In the genomic region with DNA sequence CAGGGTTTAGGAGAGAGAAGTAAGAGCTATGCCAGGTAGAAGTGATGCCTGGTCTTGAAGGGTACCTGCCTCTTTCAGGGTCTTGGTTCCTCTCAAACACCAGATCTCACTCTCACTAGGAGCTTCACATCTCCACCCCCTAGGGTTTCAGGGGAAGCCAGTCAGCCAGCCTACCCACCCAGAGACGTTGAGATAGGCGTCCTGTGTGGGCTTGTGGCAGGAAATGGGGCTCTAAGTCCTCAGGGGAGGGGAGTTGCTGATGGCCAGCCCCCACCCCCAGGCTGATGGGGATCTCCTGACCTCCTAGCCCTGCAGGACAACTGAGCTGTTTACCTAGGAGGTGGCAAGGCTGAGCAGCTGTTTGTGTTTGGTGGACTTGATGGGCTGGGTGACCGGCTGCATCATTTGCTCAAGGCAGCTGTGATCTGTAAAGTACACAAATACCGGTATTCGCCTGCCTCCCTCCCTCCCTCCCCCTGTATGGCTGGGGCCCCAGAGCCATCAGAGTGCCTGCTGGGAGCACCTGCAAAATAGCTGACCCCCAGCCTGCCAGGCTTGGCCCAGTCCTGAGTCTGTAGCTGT, we compare ENCODE assay signal across 14 mouse cellular contexts. TPM values are rescaled to one million over a fixed set of nuclear protein-coding genes. Genes with fewer than 3 reads are reported as not detected.
A peak's percentile ranks its signal among the peaks of the same experiment; 100 is the strongest.
DNase-seq lines count a peak whose midpoint lies in the region; ATAC-seq and TF ChIP-seq lines count a peak whose summit lies in the region.
"Had no signal": no experiment of that assay in that cellular context is flagged by ENCODE, and none has a peak within 500 bp of the region (broad histone marks: within the 10 kb centered on the region; RNA-seq: fewer than 3 reads in every experiment).

No protein-coding gene starts in this region.

- H3K27ac ChIP-seq in heart, embryonic 10.5 days, result 0 out of 2 replicates have a peak overlapping the region, but pooled peaks have one; percentile 30
- H3K27ac ChIP-seq in MEL (ENCODE audit: control insufficient read depth, low read depth, low read length), result peak overlapping the region; percentile 55; the same call in 1 of the 2 replicates
- H3K27ac ChIP-seq in liver, embryonic 12.5 days, result no peak overlapping the region
- no peak overlapping the region for H3K27ac ChIP-seq in forebrain, postnatal 0 days (ENCODE audit: low read depth, low read length)
- H3K27ac ChIP-seq: hindbrain, embryonic 14.5 days had no signal

- TF ChIP-seq RAD21 in MEL (IDR thresholded peaks at IDR 0.05; ENCODE audit: low read depth, low read length), result no peak

- peak overlapping the region; percentile 41 for H3K9ac ChIP-seq in MEL (ENCODE audit: control insufficient read depth, low read depth, low read length, poor library complexity, severe bottlenecking)
- peak overlapping the region; percentile 28 for H3K9ac ChIP-seq in liver, embryonic 12.5 days
- H3K9ac ChIP-seq in forebrain, postnatal 0 days, result no peak overlapping the region
- H3K9ac ChIP-seq: hindbrain, embryonic 14.5 days had no signal

- no peak for ATAC-seq in liver, embryonic 12.5 days
- ATAC-seq in forebrain, postnatal 0 days, result no peak
- ATAC-seq: forebrain, embryonic 16.5 days had no signal

- H3K36me3 ChIP-seq in heart, embryonic 10.5 days, result no peaks in the 10 kb centered on the region
- peaks cover 0 to 27% of the 10 kb centered on the region in 2 experiments; a peak in 2 of 4 replicates for H3K36me3 ChIP-seq in MEL (ENCODE audit: control insufficient read depth in 1 of 2, insufficient read depth in 2 of 2, low read length in 2 of 2)
- H3K36me3 ChIP-seq in liver, embryonic 12.5 days, result no peaks in the 10 kb centered on the region
- H3K36me3 ChIP-seq in forebrain, postnatal 0 days (ENCODE audit: insufficient read depth), result no peaks in the 10 kb centered on the region

- no peak overlapping the region for H3K4me3 ChIP-seq in heart, embryonic 10.5 days
- peak overlapping the region; percentile 23 to 75 for H3K4me3 ChIP-seq in MEL (ENCODE audit: control insufficient read depth in 1 of 2, insufficient read depth in 1 of 2, low read depth in 2 of 2, low read length in 2 of 2)
- H3K4me3 ChIP-seq in liver, embryonic 12.5 days, result peak overlapping the region; percentile 38
- no peak overlapping the region for H3K4me3 ChIP-seq in forebrain, postnatal 0 days (ENCODE audit: low read depth, low read length)
- H3K4me3 ChIP-seq: myocyte had no signal

- 6% methylated on average over 5 of the region's 5 CpGs for WGBS in heart, embryonic 10.5 days
- WGBS in liver, embryonic 12.5 days (ENCODE audit: insufficient replicate concordance), result 1% methylated on average over 5 of the region's 5 CpGs
- 27% methylated on average over 5 of the region's 5 CpGs for WGBS in forebrain, postnatal 0 days

- no peak for DNase-seq in heart, embryonic 10.5 days (ENCODE audit: low spot score)
- no peak for DNase-seq in heart, postnatal 36 days
- DNase-seq in MEL (ENCODE audit: low read depth, low spot score), result peak; percentile 72
- DNase-seq in thymus, postnatal 14 days, result peak; percentile 77
- DNase-seq in forebrain, postnatal 0 days, result no peak
- no peak for DNase-seq in kidney, postnatal 14 days
- DNase-seq: adrenal gland, postnatal 10 days; lung, postnatal 14 days; right cerebral cortex, postnatal 14 days had no signal

- peaks cover 62% of the 10 kb centered on the region for H3K27me3 ChIP-seq in heart, embryonic 10.5 days (ENCODE audit: insufficient read depth, poor library complexity, severe bottlenecking)
- no peaks in the 10 kb centered on the region; a peak in 1 of 4 replicates for H3K27me3 ChIP-seq in MEL (ENCODE audit: control insufficient read depth in 1 of 2, insufficient read depth in 2 of 2, low read length in 2 of 2)
- H3K27me3 ChIP-seq in liver, embryonic 12.5 days (replicated peaks), result peaks cover 47% of the 10 kb centered on the region
- peaks cover 15% of the 10 kb centered on the region for H3K27me3 ChIP-seq in forebrain, postnatal 0 days (ENCODE audit: insufficient read depth, low read length)

- peaks cover 53% of the 10 kb centered on the region for H3K4me1 ChIP-seq in heart, embryonic 10.5 days
- H3K4me1 ChIP-seq in MEL (ENCODE audit: control insufficient read depth in 1 of 2, insufficient read depth in 2 of 2, low read length in 2 of 2), result peaks cover 15 to 44% of the 10 kb centered on the region in 2 experiments
- peaks cover 59% of the 10 kb centered on the region for H3K4me1 ChIP-seq in liver, embryonic 12.5 days
- H3K4me1 ChIP-seq in forebrain, postnatal 0 days (ENCODE audit: insufficient read depth), result no peaks in the 10 kb centered on the region

- peak in 1 of 2 experiments; percentile 50; a peak in 2 of 4 replicates for TF ChIP-seq POLR2A in MEL (IDR thresholded peaks at IDR 0.05; ENCODE audit: control insufficient read depth in 1 of 2, insufficient read depth in 1 of 2, low read depth in 1 of 2, low read length in 2 of 2, poor library complexity in 1 of 2)

- no peak for TF ChIP-seq CTCF in MEL (IDR thresholded peaks at IDR 0.05 in 2 of 3, conservative IDR thresholded peaks at IDR 0.05 in 1 of 3; ENCODE audit: control insufficient read depth in 1 of 3, insufficient read depth in 1 of 3, low read depth in 2 of 3, low read length in 3 of 3, poor library complexity in 1 of 3, severe bottlenecking in 1 of 3)
- no peak for TF ChIP-seq CTCF in forebrain, postnatal 0 days (IDR thresholded peaks at IDR 0.05; ENCODE audit: low read depth)

- no peaks in the 10 kb centered on the region for H3K79me2 ChIP-seq in MEL (ENCODE audit: control insufficient read depth, insufficient read depth, low read length, poor library complexity)

- intact Hi-C loops in heart, postnatal 36 days (cut with DNase I), result no loop called here

- peak overlapping the region; percentile 65 for H3K4me2 ChIP-seq in liver, embryonic 12.5 days
- H3K4me2 ChIP-seq in forebrain, postnatal 0 days (ENCODE audit: low read depth), result no peak overlapping the region
- H3K4me2 ChIP-seq: hindbrain, embryonic 14.5 days; midbrain, embryonic 11.5 days had no signal

- TF ChIP-seq EP300 in MEL (IDR thresholded peaks at IDR 0.05; ENCODE audit: low read depth in 1 of 2, low read length in 2 of 2), result peak; percentile 61 to 77

- no peaks in the 10 kb centered on the region for H3K9me3 ChIP-seq in heart, embryonic 10.5 days
- no peaks in the 10 kb centered on the region for H3K9me3 ChIP-seq in MEL (replicated peaks; ENCODE audit: insufficient read depth, low read length)
- H3K9me3 ChIP-seq in liver, embryonic 12.5 days (replicated peaks), result no peaks in the 10 kb centered on the region
- no peaks in the 10 kb centered on the region for H3K9me3 ChIP-seq in forebrain, postnatal 0 days (ENCODE audit: low read length)

TF ChIP-seq in MEL, 35 proteins besides CTCF, POLR2A, EP300 and RAD21 (continues in another document):
- TF ChIP-seq TCF12 (IDR thresholded peaks at IDR 0.05; ENCODE audit: low read depth, low read length) (0 out of 2 replicates have a peak, but pooled peaks have one; percentile 40), GATA1 (IDR thresholded peaks at IDR 0.05; ENCODE audit: low read depth, low read length) (peak; percentile 18; the same call in 1 of the 2 replicates), ZKSCAN1 (IDR thresholded peaks at IDR 0.05; ENCODE audit: low read depth, low read length) (no peak), MEF2A (IDR thresholded peaks at IDR 0.05; ENCODE audit: extremely low read depth, insufficient replicate concordance, low read depth, low read length, poor library complexity, severe bottlenecking) (no peak), USF1 (IDR thresholded peaks at IDR 0.05; ENCODE audit: low read depth, low read length) (no peak)

RNA-seq across cellular contexts. Expression of gene Slc9a3r1, which starts 8.0 kb away (rescaled TPM):
- polyA plus RNA-seq in heart, embryonic 10.5 days (2016; fragmentation: Nextera tagmentation; extraction: Ambion mirVana), result 29.5 and 74.6 TPM in 2 replicates
- 10 to 100 TPM in 1 of 2 experiments, 1 to 10 TPM in 1; 9.9 to 10.5 TPM for total RNA-seq in heart, postnatal 36 days (2021)
- 124 and 127 TPM in 2 replicates for total RNA-seq in MEL (2012; rRNA removed)
- polyA plus RNA-seq in MEL (2012; ENCODE audit: insufficient read depth in 1 of 2, insufficient read length in 2 of 2, low read depth in 1 of 2, low replicate concordance in 2 of 2, missing spikeins in 1 of 2), result 100 to 1,000 TPM in 1 of 2 experiments, not detected in 1; 112 TPM
- polyA plus RNA-seq in liver, embryonic 12.5 days (2016; fragmentation: Nextera tagmentation; extraction: Ambion mirVana), result 74.5 and 75.7 TPM in 2 replicates
- total RNA-seq in forebrain, postnatal 0 days (2014; rRNA removed), result 44.2 and 48.5 TPM in 2 replicates
- polyA plus RNA-seq in forebrain, postnatal 0 days (2015; fragmentation: Nextera tagmentation; extraction: Ambion mirVana), result 68.4 and 73.9 TPM in 2 replicates

RNA-seq across cellular contexts. Expression of gene Cd300lf, which starts 21.4 kb away (rescaled TPM):
- 0.08 and 0.27 TPM in 2 replicates for polyA plus RNA-seq in heart, embryonic 10.5 days (2016; fragmentation: Nextera tagmentation; extraction: Ambion mirVana)
- total RNA-seq in heart, postnatal 36 days (2021), result under 1 TPM; 0.08 to 0.33 TPM
- total RNA-seq in MEL (2012; rRNA removed), result 0.12 and 0.26 TPM in 2 replicates
- under 1 TPM in 1 of 2 experiments, not detected in 1; 0.46 TPM for polyA plus RNA-seq in MEL (2012; ENCODE audit: insufficient read depth in 1 of 2, insufficient read length in 2 of 2, low read depth in 1 of 2, low replicate concordance in 2 of 2, missing spikeins in 1 of 2)
- 0.90 and 1.3 TPM in 2 replicates for polyA plus RNA-seq in liver, embryonic 12.5 days (2016; fragmentation: Nextera tagmentation; extraction: Ambion mirVana)
- total RNA-seq in forebrain, postnatal 0 days (2014; rRNA removed), result 0.24 TPM in 1 of 2 replicates, not detected in the other
- polyA plus RNA-seq in forebrain, postnatal 0 days (2015; fragmentation: Nextera tagmentation; extraction: Ambion mirVana), result 0.05 and 0.18 TPM in 2 replicates
- polyA plus RNA-seq: hindbrain, embryonic 14.5 days; midbrain, embryonic 11.5 days; myocyte had no signal

RNA-seq across cellular contexts. Expression of gene Tmem104, which starts 32.1 kb away (rescaled TPM):
- polyA plus RNA-seq in heart, embryonic 10.5 days (2016; fragmentation: Nextera tagmentation; extraction: Ambion mirVana), result 9.6 TPM in 2 replicates
- 10 to 100 TPM; 10.4 to 12.5 TPM for total RNA-seq in heart, postnatal 36 days (2021)
- total RNA-seq in MEL (2012; rRNA removed), result 23.4 and 24.8 TPM in 2 replicates
- polyA plus RNA-seq in MEL (2012; ENCODE audit: insufficient read depth in 1 of 2, insufficient read length in 2 of 2, low read depth in 1 of 2, low replicate concordance in 2 of 2, missing spikeins in 1 of 2), result 10 to 100 TPM in 1 of 2 experiments, not detected in 1; 21.9 TPM
- 7.5 and 8.1 TPM in 2 replicates for polyA plus RNA-seq in liver, embryonic 12.5 days (2016; fragmentation: Nextera tagmentation; extraction: Ambion mirVana)
- 5.4 and 7.6 TPM in 2 replicates for total RNA-seq in forebrain, postnatal 0 days (2014; rRNA removed)
- 8.8 and 9.9 TPM in 2 replicates for polyA plus RNA-seq in forebrain, postnatal 0 days (2015; fragmentation: Nextera tagmentation; extraction: Ambion mirVana)

RNA-seq across cellular contexts. Expression of gene Nat9, which starts 32.5 kb away (rescaled TPM):
- polyA plus RNA-seq in heart, embryonic 10.5 days (2016; fragmentation: Nextera tagmentation; extraction: Ambion mirVana), result 15.8 and 17.0 TPM in 2 replicates
- total RNA-seq in heart, postnatal 36 days (2021), result 10 to 100 TPM; 19.8 to 28.0 TPM
- total RNA-seq in MEL (2012; rRNA removed), result 80.2 and 92.4 TPM in 2 replicates
- 10 to 100 TPM in 1 of 2 experiments, not detected in 1; 46.1 TPM for polyA plus RNA-seq in MEL (2012; ENCODE audit: insufficient read depth in 1 of 2, insufficient read length in 2 of 2, low read depth in 1 of 2, low replicate concordance in 2 of 2, missing spikeins in 1 of 2)
- 12.8 and 12.9 TPM in 2 replicates for polyA plus RNA-seq in liver, embryonic 12.5 days (2016; fragmentation: Nextera tagmentation; extraction: Ambion mirVana)
- 19.2 and 20.3 TPM in 2 replicates for total RNA-seq in forebrain, postnatal 0 days (2014; rRNA removed)
- polyA plus RNA-seq in forebrain, postnatal 0 days (2015; fragmentation: Nextera tagmentation; extraction: Ambion mirVana), result 17.7 and 18.6 TPM in 2 replicates

Comparison
In these comparisons a context has a peak if more than half of its experiments do, and no peak if none do; other contexts are left out.
1. DNase-seq: peak in MEL (single experiment) and thymus, postnatal 14 days (single experiment); none in heart, embryonic 10.5 days (single experiment), heart, postnatal 36 days (0 of 2), forebrain, postnatal 0 days (single experiment) and kidney, postnatal 14 days (single experiment).
2. H3K27ac ChIP-seq: peak in heart, embryonic 10.5 days (single experiment) and MEL (single experiment); none in liver, embryonic 12.5 days (single experiment) and forebrain, postnatal 0 days (single experiment).
3. H3K4me3 ChIP-seq: peak in MEL (2 of 2) and liver, embryonic 12.5 days (single experiment); none in heart, embryonic 10.5 days (single experiment) and forebrain, postnatal 0 days (single experiment).